Mouse (Mus musculus) CH12.LX (cell line): ENCODE measurements around the gene Ptgdr2. TPM values are rescaled to one million over a fixed set of nuclear protein-coding genes. Genes with fewer than 3 reads are reported as not detected.

Experiments
- DNase-seq: peaks from one replicate; pipeline ENCODE4 v3.0.0-alpha.2; 2013; ENCODE audit errors: extremely low read depth
- H3K27ac ChIP-seq: 2 replicates; pipeline ENCODE4 v1.5.1; 2012; ENCODE audit warnings: low read depth, mild to moderate bottlenecking, control low read depth, moderate library complexity; ENCODE audit not compliant: insufficient read depth
- H3K27me3 ChIP-seq: replicated peaks from 2 replicates; pipeline ENCODE3; 2012; ENCODE audit warnings: inconsistent platforms
- H3K36me3 ChIP-seq, 2 experiments: replicated peaks in 1 of 2; 2 replicates each; pipeline versions ENCODE3 to v1.6.1; 2012; ENCODE audit warnings: inconsistent platforms in 1 of 2, low read length in 1 of 2, mild to moderate bottlenecking in 1 of 2, mixed read lengths in 1 of 2, moderate library complexity in 1 of 2; ENCODE audit not compliant: control insufficient read depth in 1 of 2, insufficient read depth in 1 of 2
- H3K4me1 ChIP-seq, 2 experiments: 2 replicates each; pipeline ENCODE4 v1.6.1; 2012; ENCODE audit warnings: inconsistent platforms in 1 of 2, moderate library complexity in 1 of 2; ENCODE audit not compliant: insufficient read depth in 2 of 2, control insufficient read depth in 1 of 2
- H3K4me2 ChIP-seq: 2 replicates; pipeline ENCODE4 v1.6.1; 2012; ENCODE audit warnings: low read depth, mild to moderate bottlenecking, control low read depth; ENCODE audit not compliant: poor library complexity, insufficient read depth, severe bottlenecking
- H3K4me3 ChIP-seq, 3 experiments: fragments of 150-350 bp in 1 of 3; sonication (generic) in 1 of 3; replicated peaks in 1 of 3; 2 replicates each; pipeline versions ENCODE3 to v1.5.1; 2011 to 2012; ENCODE audit warnings: low read depth in 2 of 3, low read length in 2 of 3, mild to moderate bottlenecking in 2 of 3, moderate library complexity in 2 of 3, control low read depth in 1 of 3, improper control_type of control experiment in 1 of 3, inconsistent platforms in 1 of 3, mixed read lengths in 1 of 3; ENCODE audit not compliant: poor library complexity in 1 of 3
- H3K79me2 ChIP-seq: replicated peaks from 2 replicates; pipeline ENCODE4 v1.6.1; 2012; ENCODE audit warnings: mild to moderate bottlenecking, moderate library complexity; ENCODE audit not compliant: control insufficient read depth, poor library complexity, insufficient read depth, severe bottlenecking; ENCODE audit errors: extremely low read depth
- H3K9ac ChIP-seq: 2 replicates; pipeline ENCODE4 v1.6.1; 2012; ENCODE audit warnings: low read depth, mild to moderate bottlenecking, control low read depth, moderate library complexity; ENCODE audit not compliant: insufficient read depth
- H3K9me3 ChIP-seq: replicated peaks from 2 replicates; pipeline ENCODE3; 2012; ENCODE audit warnings: low read length, inconsistent platforms, mixed read lengths
- CHD1 ChIP-seq: IDR thresholded peaks from 2 replicates; pipeline ENCODE4 v1.6.1; 2012; ENCODE audit warnings: low read depth, low read length, improper control_type of control experiment, inconsistent platforms
- CTCF ChIP-seq, 2 experiments: IDR thresholded peaks in 1 of 2; conservative IDR thresholded peaks in 1 of 2; 2 replicates each; pipeline ENCODE4 v1.5.1; 2011 to 2012; ENCODE audit warnings: low read depth in 2 of 2, low read length in 2 of 2, improper control_type of control experiment in 1 of 2, inconsistent platforms in 1 of 2, mild to moderate bottlenecking in 1 of 2, moderate library complexity in 1 of 2
- EP300 ChIP-seq: IDR thresholded peaks from 2 replicates; pipeline ENCODE4 v1.6.1; 2011; ENCODE audit warnings: low read length, improper control_type of control experiment
- ETS1 ChIP-seq: conservative IDR thresholded peaks from 2 replicates; pipeline ENCODE4 v1.6.1; 2012; ENCODE audit warnings: low read depth, mild to moderate bottlenecking, inconsistent platforms, low read length, improper control_type of control experiment, moderate library complexity
- HCFC1 ChIP-seq: IDR thresholded peaks from 2 replicates; pipeline ENCODE4 v1.6.1; 2012; ENCODE audit warnings: low read depth, mild to moderate bottlenecking, inconsistent platforms, low read length, improper control_type of control experiment
- IRF4 ChIP-seq: IDR thresholded peaks from 2 replicates; pipeline ENCODE4 v1.6.1; 2014; ENCODE audit warnings: low read depth, mild to moderate bottlenecking, inconsistent platforms, low read length, improper control_type of control experiment
- JUND ChIP-seq: conservative IDR thresholded peaks from 2 replicates; pipeline ENCODE4 v1.6.1; 2011; ENCODE audit warnings: low read depth, low read length, improper control_type of control experiment
- KAT2A ChIP-seq: IDR thresholded peaks from 2 replicates; pipeline ENCODE4 v1.6.1; 2012; ENCODE audit warnings: low read length, improper control_type of control experiment, inconsistent platforms; ENCODE audit not compliant: insufficient replicate concordance
- MAFK ChIP-seq: IDR thresholded peaks from 2 replicates; pipeline ENCODE4 v1.6.1; 2011; ENCODE audit warnings: low read length, improper control_type of control experiment; ENCODE audit not compliant: insufficient replicate concordance
- MAZ ChIP-seq: IDR thresholded peaks from 2 replicates; pipeline ENCODE4 v1.6.1; 2012; ENCODE audit warnings: low read depth, mild to moderate bottlenecking, inconsistent platforms, low read length, improper control_type of control experiment, moderate library complexity
- MXI1 ChIP-seq: IDR thresholded peaks from 2 replicates; pipeline ENCODE4 v1.6.1; 2011; ENCODE audit warnings: mild to moderate bottlenecking, low read depth, low read length, improper control_type of control experiment
- NELFE ChIP-seq: IDR thresholded peaks from 2 replicates; pipeline ENCODE4 v1.6.1; 2011; ENCODE audit warnings: low read depth, low read length, improper control_type of control experiment
- NRF1 ChIP-seq: IDR thresholded peaks from 2 replicates; pipeline ENCODE4 v1.6.1; 2014; ENCODE audit warnings: low read depth, mild to moderate bottlenecking, inconsistent platforms, low read length, improper control_type of control experiment, moderate library complexity
- POLR2A ChIP-seq: IDR thresholded peaks from 2 replicates; pipeline ENCODE4 v1.6.1; 2011; ENCODE audit warnings: low read depth, mild to moderate bottlenecking, improper control_type of control experiment, low read length
- POLR2AphosphoS2 ChIP-seq: IDR thresholded peaks from 2 replicates; pipeline ENCODE4 v1.6.1; 2011; ENCODE audit warnings: low read depth, low read length, improper control_type of control experiment
- RAD21 ChIP-seq: IDR thresholded peaks from 2 replicates; pipeline ENCODE4 v1.6.1; 2011; ENCODE audit warnings: low read depth, mild to moderate bottlenecking, low read length, improper control_type of control experiment, moderate library complexity
- RCOR1 ChIP-seq: conservative IDR thresholded peaks from 2 replicates; pipeline ENCODE4 v1.6.1; 2012; ENCODE audit warnings: low read depth, mild to moderate bottlenecking, inconsistent platforms, low read length, improper control_type of control experiment
- SIN3A ChIP-seq: IDR thresholded peaks from 2 replicates; pipeline ENCODE4 v1.6.1; 2012; ENCODE audit warnings: low read length, improper control_type of control experiment, inconsistent platforms
- SMC3 ChIP-seq: IDR thresholded peaks from 2 replicates; pipeline ENCODE4 v1.6.1; 2011; ENCODE audit warnings: low read depth, low read length, improper control_type of control experiment
- TCF12 ChIP-seq: IDR thresholded peaks from 2 replicates; pipeline ENCODE4 v1.6.1; 2014; ENCODE audit warnings: low read depth, mild to moderate bottlenecking, inconsistent platforms, low read length, improper control_type of control experiment
- UBTF ChIP-seq: IDR thresholded peaks from 2 replicates; pipeline ENCODE4 v1.6.1; 2012; ENCODE audit warnings: low read depth, mild to moderate bottlenecking, inconsistent platforms, low read length, improper control_type of control experiment, moderate library complexity
- USF1 ChIP-seq: IDR thresholded peaks from 2 replicates; pipeline ENCODE4 v1.6.1; 2014; ENCODE audit warnings: low read depth, mild to moderate bottlenecking, inconsistent platforms, low read length, improper control_type of control experiment
- USF2 ChIP-seq: conservative IDR thresholded peaks from 2 replicates; pipeline ENCODE4 v1.6.1; 2011; ENCODE audit warnings: low read depth, low read length, improper control_type of control experiment
- ZC3H11A ChIP-seq: IDR thresholded peaks from 2 replicates; pipeline ENCODE4 v1.6.1; 2012; ENCODE audit warnings: low read depth, mild to moderate bottlenecking, inconsistent platforms, low read length, improper control_type of control experiment
- ZMIZ1 ChIP-seq: IDR thresholded peaks from 2 replicates; pipeline ENCODE4 v1.6.1; 2012; ENCODE audit warnings: low read depth, mild to moderate bottlenecking, inconsistent platforms, low read length, improper control_type of control experiment
- ZNF384 ChIP-seq: IDR thresholded peaks from 2 replicates; pipeline ENCODE4 v1.6.1; 2012; ENCODE audit warnings: low read depth, low read length, improper control_type of control experiment, inconsistent platforms
- dilution Hi-C: fragments of 300-500 bp; cut with MboI; formaldehyde crosslinking; loops from 2 replicates; pipeline ENCODE4 v1.14.3; 2020; ENCODE audit warnings: low sequenced_read_pairs; ENCODE audit not compliant: extremely low pct_unique_long_range_greater_than_20kb, extremely low pct_ligation_motif_present
- in situ Hi-C: fragments of 300-500 bp; cut with MboI; formaldehyde crosslinking; loops from 3 replicates; pipeline ENCODE4 v1.14.3; 2019; ENCODE audit warnings: low sequenced_read_pairs, low pct_ligation_motif_present, low pct_unique_long_range_greater_than_20kb, mixed read lengths
- polyA plus RNA-seq: library from polyadenylated mRNA; unstranded; fragments of >175 nt; gene quantifications from 2 replicates; pipeline ENCODE4 v1.2.1, GENCODE M21; 2012; ENCODE audit warnings: low read depth; ENCODE audit not compliant: insufficient read length
- total RNA-seq, 2 experiments: library from RNA; depleted of rRNA; stranded (reverse); fragments of 300-350 nt in 1 of 2; fragments of >200 nt in 1 of 2; gene quantifications; 2 replicates each; pipeline ENCODE4 v1.2.3; 2012 to 2014

Ptgdr2 gene
- total and polyA plus RNA-seq, 3 experiments = 0.13 TPM; not detected in 2

- Histone ChIP-seq H3K9me3 (no peaks in the 10 kb centered on the region), H3K4me2 (no peak overlapping the region), H3K4me3 (no peak overlapping the region), H3K9ac (no peak overlapping the region), H3K79me2 (no peaks in the 10 kb centered on the region), H3K27me3 (no peaks in the 10 kb centered on the region), H3K36me3 (peaks cover 75 to 94% of the 10 kb centered on the region in 2 experiments), H3K27ac (no peak overlapping the region), H3K4me1 (no peaks in the 10 kb centered on the region)
- in situ Hi-C loops = no loop called here
- dilution Hi-C loops = no loop called here
- no peak for DNase-seq
- no peak for TF ChIP-seq RAD21
- TF ChIP-seq NELFE = no peak
- no peak for TF ChIP-seq MAZ
- TF ChIP-seq SMC3 = no peak
- TF ChIP-seq TCF12 = no peak
These were observed 31.8 kb upstream of the Ptgdr2 start for GRCm38 (mm10) chr19:10904927-10905727.

DNA sequence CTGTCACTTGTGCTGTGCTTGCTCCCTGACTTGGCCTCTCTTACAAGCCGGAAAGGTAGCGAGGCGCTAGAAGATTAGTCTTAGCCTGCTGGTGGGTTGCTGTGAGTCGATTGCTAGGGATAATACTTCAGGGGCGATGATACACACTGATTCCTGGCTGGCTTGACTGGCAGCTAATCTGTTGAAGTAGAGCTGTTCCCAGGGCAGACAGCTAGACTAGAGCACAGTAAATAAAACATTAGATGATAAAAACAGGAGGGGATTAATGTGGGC is 31.3 kb upstream of the Ptgdr2 start:
- peaks cover 70 to 89% of the 10 kb centered on the region in 2 experiments for H3K36me3 ChIP-seq
- H3K79me2 ChIP-seq = no peaks in the 10 kb centered on the region
- TF ChIP-seq ZMIZ1 (no peak), MXI1 (no peak), SIN3A (no peak), ZC3H11A (no peak), POLR2AphosphoS2 (no peak), USF1 (no peak), USF2 (no peak)
- no peaks in the 10 kb centered on the region for H3K4me1 ChIP-seq
- no peak overlapping the region for H3K27ac ChIP-seq
- no peak overlapping the region for H3K4me2 ChIP-seq
- DNase-seq = no peak
- no peaks in the 10 kb centered on the region for H3K9me3 ChIP-seq
- in situ Hi-C loops = no loop called here
- no peaks in the 10 kb centered on the region for H3K27me3 ChIP-seq
- dilution Hi-C loops = no loop called here
- H3K4me3 ChIP-seq = no peak overlapping the region
- no peak overlapping the region for H3K9ac ChIP-seq

DNA sequence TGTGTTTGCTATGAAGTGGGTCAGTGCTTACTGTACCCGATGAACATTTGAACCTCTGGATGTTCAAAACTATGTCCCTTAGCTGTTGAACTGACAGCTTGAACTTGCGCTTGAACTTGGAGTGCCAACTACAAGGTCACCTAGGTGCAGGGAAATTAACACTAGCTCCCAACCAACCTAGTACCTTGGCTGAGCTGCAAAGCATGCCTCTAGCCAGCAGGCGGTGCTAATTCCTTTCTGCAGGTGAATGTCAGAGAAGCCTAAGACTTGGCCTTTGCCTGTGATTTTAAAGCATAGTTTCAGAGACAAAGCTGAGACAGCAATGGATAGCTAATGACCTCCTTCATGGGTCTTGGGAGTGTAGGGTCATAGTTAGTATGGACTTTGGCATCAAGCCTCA is 29.1 kb upstream of the Ptgdr2 start:
- Histone ChIP-seq H3K9me3 (no peaks in the 10 kb centered on the region), H3K4me2 (no peak overlapping the region), H3K36me3 (peaks cover 48 to 72% of the 10 kb centered on the region in 2 experiments), H3K4me1 (no peaks in the 10 kb centered on the region), H3K27me3 (no peaks in the 10 kb centered on the region), H3K27ac (no peak overlapping the region), H3K4me3 (no peak overlapping the region), H3K9ac (no peak overlapping the region), H3K79me2 (no peaks in the 10 kb centered on the region)
- in situ Hi-C loops = no loop called here
- dilution Hi-C loops = no loop called here
- peak; percentile 62 for DNase-seq
- peak; percentile 12; the same call in 1 of the 2 replicates for TF ChIP-seq JUND
- no peak for TF ChIP-seq ZNF384
- no peak for TF ChIP-seq NRF1
- peak; percentile 34; the same call in 1 of the 2 replicates for TF ChIP-seq POLR2AphosphoS2
- no peak for TF ChIP-seq HCFC1
- TF ChIP-seq ZC3H11A = peak; percentile 56
- no peak for TF ChIP-seq UBTF
- TF ChIP-seq USF1 = no peak
- TF ChIP-seq NELFE = peak; percentile 38; the same call in 1 of the 2 replicates
- TF ChIP-seq IRF4 = 0 out of 2 replicates have a peak, but pooled peaks have one; percentile 16
- no peak for TF ChIP-seq MAFK
- peak; percentile 94 to 98 for TF ChIP-seq CTCF (conservative IDR thresholded peaks at IDR 0.05 in 1 of 2, IDR thresholded peaks at IDR 0.05 in 1 of 2; ENCODE audit: low read depth in 2 of 2, low read length in 2 of 2)
- TF ChIP-seq MAZ = no peak
- no peak; the same call in 1 of the 2 replicates for TF ChIP-seq RCOR1
- TF ChIP-seq ETS1 = no peak
- no peak for TF ChIP-seq USF2
- no peak for TF ChIP-seq TCF12
- TF ChIP-seq EP300 = no peak
- TF ChIP-seq POLR2A = no peak
- TF ChIP-seq CHD1 = no peak
- no peak for TF ChIP-seq KAT2A
